Mouse (Mus musculus): ENCODE data around the gene Gdf15. TPM values are rescaled to one million over a fixed set of nuclear protein-coding genes. Genes with fewer than 3 reads are reported as not detected.

Gdf15 gene
- polyA plus RNA-seq, 1 experiment from 2014 or later: 0.14 TPM

DNA sequence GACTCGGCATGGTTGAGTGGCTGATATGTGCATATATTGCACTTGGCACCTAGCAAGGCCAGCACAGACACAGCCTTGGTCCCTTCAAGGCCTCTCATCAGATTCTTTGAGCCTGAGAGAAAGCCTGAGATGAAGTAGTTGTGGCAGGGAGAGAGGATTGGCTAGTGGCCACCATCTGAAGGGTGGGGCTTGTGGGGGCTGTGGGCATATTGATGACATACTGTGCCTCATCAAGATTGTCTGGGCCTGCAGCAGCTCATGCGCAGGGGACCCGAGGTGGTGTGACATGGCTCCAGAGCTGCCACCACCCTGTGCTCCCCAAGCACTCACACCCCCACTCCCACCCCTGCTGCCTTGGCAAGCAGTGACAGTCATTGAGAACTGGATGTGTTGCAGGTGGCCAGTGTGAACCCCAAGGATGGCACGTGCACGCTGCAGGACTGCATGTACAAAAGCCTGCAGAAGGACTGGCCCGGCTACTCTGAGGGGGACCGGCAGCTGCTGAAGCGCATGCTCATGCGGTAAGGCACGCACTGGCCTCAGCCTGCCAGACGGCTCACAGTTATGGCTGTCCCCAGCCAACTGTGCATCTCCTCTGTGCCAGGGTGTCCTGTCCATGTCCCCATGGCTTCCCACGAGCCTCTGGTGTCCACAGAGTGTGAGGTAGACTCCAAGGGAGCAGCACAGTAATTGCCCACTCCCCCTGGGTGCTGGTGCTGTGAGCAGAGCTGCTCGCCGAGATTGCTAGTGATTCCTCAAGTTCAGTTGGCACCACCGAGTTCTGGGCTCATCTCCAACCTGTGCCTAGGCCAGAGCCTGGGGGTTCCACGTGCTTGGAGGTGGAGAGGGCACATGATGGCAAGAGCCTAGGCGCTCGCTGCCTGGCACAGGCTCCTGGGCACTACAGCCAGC, 48.5 kb downstream of the Gdf15 start:
- WGBS: 95% methylated on average over 18 of the region's 18 CpGs
- no peaks in the 10 kb centered on the region for H3K9me3 ChIP-seq
- no peak overlapping the region for H3K4me3 ChIP-seq
- H3K36me3 ChIP-seq (replicated peaks): peaks cover 95% of the 10 kb centered on the region
- DNase-seq (ENCODE audit: low spot score): no peak
- 0 out of 2 replicates have a peak, but pooled peaks cover 4% of the 10 kb centered on the region for H3K4me1 ChIP-seq
- no peak overlapping the region for H3K27ac ChIP-seq (replicated peaks)
- H3K27me3 ChIP-seq (replicated peaks; ENCODE audit: low read depth, poor library complexity, severe bottlenecking): no peaks in the 10 kb centered on the region

Other genes starting within 250 kb of the Gdf15 start
- 17.3 and 20.6 TPM in 2 replicates for gene Crtc1, start 192.9 kb downstream of the Gdf15 start, polyA plus RNA-seq (2016; fragmentation: Nextera tagmentation; extraction: Ambion mirVana)
- 22.4 and 24.1 TPM in 2 replicates for gene Klhl26, start 155.5 kb downstream of the Gdf15 start, polyA plus RNA-seq (2016; fragmentation: Nextera tagmentation; extraction: Ambion mirVana)
- gene Tmem59l, start 145.1 kb downstream of the Gdf15 start, polyA plus RNA-seq (2016; fragmentation: Nextera tagmentation; extraction: Ambion mirVana): 28.3 and 29.4 TPM in 2 replicates
- 103 and 116 TPM in 2 replicates for gene Crlf1, start 139.3 kb downstream of the Gdf15 start, polyA plus RNA-seq (2016; fragmentation: Nextera tagmentation; extraction: Ambion mirVana)
- 118 and 138 TPM in 2 replicates for gene Rex1bd, start 125.7 kb downstream of the Gdf15 start, polyA plus RNA-seq (2016; fragmentation: Nextera tagmentation; extraction: Ambion mirVana)
- 908 and 951 TPM in 2 replicates for gene Uba52, start 121.7 kb downstream of the Gdf15 start, polyA plus RNA-seq (2016; fragmentation: Nextera tagmentation; extraction: Ambion mirVana)
- 278 and 285 TPM in 2 replicates for gene Fkbp8, start 104.7 kb downstream of the Gdf15 start, polyA plus RNA-seq (2016; fragmentation: Nextera tagmentation; extraction: Ambion mirVana)
- gene Kxd1, start 104.5 kb downstream of the Gdf15 start, polyA plus RNA-seq (2016; fragmentation: Nextera tagmentation; extraction: Ambion mirVana): 49.7 and 51.0 TPM in 2 replicates
- gene Ell, start 93.0 kb downstream of the Gdf15 start, polyA plus RNA-seq (2016; fragmentation: Nextera tagmentation; extraction: Ambion mirVana): 20.8 and 21.1 TPM in 2 replicates
- 184 and 187 TPM in 2 replicates for gene Isyna1, start 38.1 kb downstream of the Gdf15 start, polyA plus RNA-seq (2016; fragmentation: Nextera tagmentation; extraction: Ambion mirVana)
- gene Ssbp4, start 23.6 kb downstream of the Gdf15 start, polyA plus RNA-seq (2016; fragmentation: Nextera tagmentation; extraction: Ambion mirVana): 105 and 109 TPM in 2 replicates
- gene Lrrc25, start 16.3 kb downstream of the Gdf15 start, polyA plus RNA-seq (2016; fragmentation: Nextera tagmentation; extraction: Ambion mirVana): 0.77 and 0.79 TPM in 2 replicates
- 51.8 and 52.7 TPM in 2 replicates for gene Pgpep1, start 27.9 kb upstream of the Gdf15 start, polyA plus RNA-seq (2016; fragmentation: Nextera tagmentation; extraction: Ambion mirVana)
- gene Lsm4, start 40.8 kb upstream of the Gdf15 start, polyA plus RNA-seq (2016; fragmentation: Nextera tagmentation; extraction: Ambion mirVana): 347 and 351 TPM in 2 replicates
- gene Jund, start 66.5 kb upstream of the Gdf15 start, polyA plus RNA-seq (2016; fragmentation: Nextera tagmentation; extraction: Ambion mirVana): 58.7 and 61.7 TPM in 2 replicates
- gene Iqcn, start 71.0 kb upstream of the Gdf15 start, polyA plus RNA-seq (2016; fragmentation: Nextera tagmentation; extraction: Ambion mirVana): 0.05 TPM in 1 of 2 replicates, not detected in the other
- not detected in 2 replicates for gene Gm3336, start 86.1 kb upstream of the Gdf15 start, polyA plus RNA-seq (2016; fragmentation: Nextera tagmentation; extraction: Ambion mirVana)
- 0.20 and 0.69 TPM in 2 replicates for gene Pde4c, start 91.3 kb upstream of the Gdf15 start, polyA plus RNA-seq (2016; fragmentation: Nextera tagmentation; extraction: Ambion mirVana)
- 13.6 and 16.2 TPM in 2 replicates for gene Rab3a, start 122.2 kb upstream of the Gdf15 start, polyA plus RNA-seq (2016; fragmentation: Nextera tagmentation; extraction: Ambion mirVana)
- 28.2 and 34.5 TPM in 2 replicates for gene Mpv17l2, start 128.5 kb upstream of the Gdf15 start, polyA plus RNA-seq (2016; fragmentation: Nextera tagmentation; extraction: Ambion mirVana)
- 79.2 and 79.8 TPM in 2 replicates for gene Pik3r2, start 144.3 kb upstream of the Gdf15 start, polyA plus RNA-seq (2016; fragmentation: Nextera tagmentation; extraction: Ambion mirVana)
- gene Mast3, start 172.6 kb upstream of the Gdf15 start, polyA plus RNA-seq (2016; fragmentation: Nextera tagmentation; extraction: Ambion mirVana): 12.4 and 13.9 TPM in 2 replicates
- not detected in 2 replicates for gene Il12rb1, start 176.0 kb upstream of the Gdf15 start, polyA plus RNA-seq (2016; fragmentation: Nextera tagmentation; extraction: Ambion mirVana)
- 5.1 and 5.8 TPM in 2 replicates for gene Arrdc2, start 207.3 kb upstream of the Gdf15 start, polyA plus RNA-seq (2016; fragmentation: Nextera tagmentation; extraction: Ambion mirVana)
- 4.7 and 5.1 TPM in 2 replicates for gene Kcnn1, start 230.8 kb upstream of the Gdf15 start, polyA plus RNA-seq (2016; fragmentation: Nextera tagmentation; extraction: Ambion mirVana)
- gene Ccdc124, start 241.5 kb upstream of the Gdf15 start, polyA plus RNA-seq (2016; fragmentation: Nextera tagmentation; extraction: Ambion mirVana): 173 and 179 TPM in 2 replicates